Mouse (Mus musculus): ENCODE measurements around the gene Magi1. TPM values are rescaled to one million over a fixed set of nuclear protein-coding genes. Genes with fewer than 3 reads are reported as not detected.

The Magi1 gene
- total RNA-seq, 2 experiments from 2014 or later, result 13.9 to 18.5 TPM

DNA sequence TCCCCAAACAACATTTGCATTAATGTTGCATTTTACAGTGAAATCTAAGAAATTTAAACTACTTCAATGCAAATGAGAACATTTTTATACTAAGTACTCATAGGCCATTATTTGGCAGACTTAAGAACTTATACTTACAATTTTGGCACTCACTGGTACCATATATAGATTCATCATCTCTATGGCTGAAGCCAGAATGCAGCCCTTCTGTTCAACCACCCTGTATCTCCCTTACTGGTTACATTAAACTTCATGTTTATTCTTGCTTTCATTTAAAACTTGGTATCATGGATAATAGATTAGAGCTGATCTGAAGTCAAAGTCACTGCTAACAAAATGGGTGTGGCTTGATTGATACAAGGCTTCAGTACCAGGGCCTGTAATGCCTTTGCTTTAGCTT, 171.9 kb downstream of the Magi1 start:
- no peak for DNase-seq

DNA sequence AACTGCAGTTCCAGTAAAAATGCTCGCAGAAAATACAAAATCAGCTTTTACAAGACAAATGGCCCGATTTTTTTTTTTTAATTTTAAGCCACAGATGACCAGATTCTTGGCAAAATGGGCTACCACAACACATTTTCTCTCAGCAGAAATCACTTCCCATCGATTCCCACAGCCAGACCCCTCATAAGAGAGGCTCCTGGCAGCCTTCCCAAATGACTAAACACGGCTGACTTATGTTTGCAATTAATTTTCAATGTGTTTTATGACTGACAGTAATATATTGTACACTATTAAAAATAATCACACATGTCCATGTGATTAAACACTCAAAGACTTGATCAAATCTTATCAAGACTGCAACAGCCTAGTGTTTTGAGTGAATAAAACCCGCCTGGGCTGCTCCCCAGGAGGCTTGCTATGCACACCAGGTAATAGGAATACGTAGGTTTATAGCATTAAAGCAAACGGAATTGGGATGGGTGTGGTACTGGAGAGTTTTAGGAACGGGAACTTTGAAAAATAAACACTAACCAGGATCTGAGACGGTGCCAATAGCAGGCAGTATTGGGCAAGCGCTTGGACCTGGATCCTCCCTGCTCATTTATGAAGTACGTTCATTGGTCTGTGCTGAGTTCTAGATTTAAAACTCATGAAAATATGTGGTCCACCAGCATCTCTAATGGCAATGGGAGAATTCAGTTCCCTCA, 176.2 kb downstream of the Magi1 start:
- peak in 1 of 2 experiments; percentile 22 for DNase-seq

DNA sequence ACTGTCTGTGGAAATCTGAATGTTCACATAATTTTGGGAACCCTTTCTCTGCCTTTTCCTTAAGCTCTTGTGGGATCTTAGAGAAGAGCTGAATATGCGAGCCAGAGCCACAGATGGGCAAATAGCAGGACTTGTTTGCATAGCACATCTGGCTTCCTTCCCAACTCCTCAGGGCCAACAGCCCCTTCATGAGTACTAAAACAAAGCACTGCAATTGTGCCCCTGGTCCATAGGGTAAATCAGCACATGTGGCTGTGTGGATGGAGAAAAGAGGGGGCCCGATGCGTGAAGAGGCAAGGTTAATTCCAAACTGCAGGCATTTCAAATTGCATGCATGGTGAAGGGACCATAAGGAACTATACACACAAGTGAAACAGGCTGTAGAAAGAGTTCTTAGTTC, 180.1 kb downstream of the Magi1 start:
- DNase-seq, result no peak

DNA sequence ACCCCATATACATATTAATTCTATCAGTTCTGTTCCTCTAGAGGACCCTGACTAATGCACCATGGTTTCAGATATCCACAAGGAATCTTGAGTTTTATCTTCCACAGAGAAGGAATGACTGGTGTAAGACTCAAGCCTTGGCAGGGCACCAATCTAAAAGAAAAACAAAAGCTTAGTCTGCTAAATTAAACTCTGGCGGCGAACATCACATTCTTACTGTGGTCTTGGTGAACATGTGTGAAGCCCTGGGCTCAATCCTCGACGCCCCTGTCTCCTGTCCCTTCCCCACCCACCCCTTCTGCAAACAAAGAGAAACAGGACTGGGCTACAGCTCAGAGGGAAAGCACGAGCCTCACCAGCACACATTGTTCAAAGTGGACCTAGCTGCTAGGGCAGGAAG, 182.5 kb downstream of the Magi1 start:
- DNase-seq, result no peak

DNA sequence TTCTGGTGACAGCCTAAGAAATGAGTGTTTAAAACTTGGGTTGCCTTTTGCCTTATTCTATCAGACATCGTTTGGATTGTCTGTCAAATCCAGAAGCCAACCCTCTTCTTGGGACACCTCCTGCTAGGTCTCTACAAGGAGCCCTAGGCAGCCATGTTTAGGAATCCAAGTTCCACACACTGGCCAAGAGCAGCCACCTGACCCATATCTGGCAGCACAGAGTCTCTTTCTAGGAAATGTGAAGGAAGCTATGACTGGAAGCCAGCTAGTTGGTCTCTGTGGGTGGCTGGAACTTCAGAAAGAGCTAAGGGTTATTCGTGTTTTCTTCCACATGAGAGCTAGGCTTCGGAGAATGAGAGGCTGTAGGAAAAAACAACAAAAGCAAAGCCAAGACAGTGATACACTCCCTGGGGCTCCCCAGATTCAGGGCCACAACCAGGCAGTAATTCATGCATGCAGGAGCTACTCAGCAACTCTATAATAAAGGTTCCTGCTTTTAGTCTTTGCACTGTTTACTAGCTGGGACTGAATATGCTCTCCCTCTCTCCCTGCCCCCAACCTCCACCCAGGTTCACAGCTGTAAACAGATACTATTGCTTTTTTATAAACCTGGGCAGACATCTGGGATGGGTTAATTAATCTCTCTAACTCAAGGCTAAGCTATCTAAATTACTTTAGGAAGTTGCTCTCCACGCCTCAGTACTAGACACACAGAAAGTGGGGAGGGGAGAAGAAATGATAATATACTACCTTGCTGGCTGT, 188.6 kb downstream of the Magi1 start:
- DNase-seq, result no peak

DNA sequence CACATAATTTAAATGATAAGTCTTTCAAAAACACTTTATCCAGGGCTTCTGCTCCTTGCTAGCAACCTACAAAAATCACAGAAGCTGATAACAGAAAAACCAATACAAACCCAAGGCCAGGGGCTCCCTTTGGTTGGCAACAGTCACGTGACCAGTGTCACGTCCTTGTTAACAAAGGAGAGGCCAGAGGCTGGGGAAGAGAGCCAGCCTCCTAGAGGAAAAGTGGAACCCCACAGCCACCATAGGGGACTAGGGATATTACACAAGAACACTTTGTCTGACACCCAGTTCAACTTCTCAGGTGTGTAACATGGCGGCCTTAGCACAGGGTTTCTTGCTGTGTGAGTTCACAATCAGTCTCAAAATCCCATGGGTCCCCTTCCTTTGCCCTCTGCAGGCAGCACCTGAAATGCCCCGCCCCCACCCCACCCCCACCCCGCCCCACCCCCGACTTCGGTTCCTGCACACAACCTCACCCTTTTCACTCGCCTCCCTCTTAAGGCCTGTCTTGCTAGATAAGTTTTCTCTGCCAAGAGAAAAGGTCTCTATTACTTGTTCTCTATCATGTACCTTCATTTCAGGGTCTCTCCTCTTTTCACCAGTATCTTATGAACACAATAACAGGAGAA, 190.6 kb downstream of the Magi1 start:
- DNase-seq, result no peak

DNA sequence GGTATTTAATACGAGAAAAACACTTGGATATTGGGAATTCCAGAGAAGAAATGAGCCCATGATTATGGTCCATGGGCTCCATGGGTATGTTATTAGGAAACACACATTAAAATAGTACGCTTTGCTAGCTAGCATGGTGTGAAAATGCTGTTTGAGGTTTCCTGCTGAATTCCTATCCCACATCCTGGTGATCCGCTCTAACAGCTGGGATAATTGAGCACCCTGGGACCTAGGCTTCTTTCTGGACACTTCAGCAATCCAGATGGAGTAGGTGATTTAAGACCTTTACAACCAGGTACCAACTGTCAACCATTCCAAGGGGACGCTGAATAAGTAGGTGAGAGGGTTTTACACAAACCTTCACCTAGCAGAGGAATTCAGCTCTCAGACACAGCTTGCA, 191.2 kb downstream of the Magi1 start:
- no peak for DNase-seq

DNA sequence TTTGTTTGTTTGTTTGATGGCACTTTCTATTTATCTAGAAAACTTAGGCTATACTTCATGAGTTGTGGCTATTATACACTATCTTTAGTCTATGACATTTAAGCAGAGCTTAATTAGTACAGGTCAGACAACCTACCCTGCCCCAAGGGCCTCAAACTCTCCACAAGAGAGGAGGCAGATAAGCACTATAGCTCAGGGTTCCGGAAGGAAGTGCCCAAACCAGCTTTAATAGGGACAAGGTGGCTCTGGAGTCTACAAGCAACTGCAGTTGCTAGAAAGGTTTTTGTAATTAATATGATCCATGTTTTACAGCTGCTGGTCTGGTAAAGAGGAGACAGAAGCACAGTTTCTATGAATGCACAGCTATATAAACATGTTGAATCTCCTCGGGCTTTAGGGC, 196.9 kb downstream of the Magi1 start:
- DNase-seq, result no peak

DNA sequence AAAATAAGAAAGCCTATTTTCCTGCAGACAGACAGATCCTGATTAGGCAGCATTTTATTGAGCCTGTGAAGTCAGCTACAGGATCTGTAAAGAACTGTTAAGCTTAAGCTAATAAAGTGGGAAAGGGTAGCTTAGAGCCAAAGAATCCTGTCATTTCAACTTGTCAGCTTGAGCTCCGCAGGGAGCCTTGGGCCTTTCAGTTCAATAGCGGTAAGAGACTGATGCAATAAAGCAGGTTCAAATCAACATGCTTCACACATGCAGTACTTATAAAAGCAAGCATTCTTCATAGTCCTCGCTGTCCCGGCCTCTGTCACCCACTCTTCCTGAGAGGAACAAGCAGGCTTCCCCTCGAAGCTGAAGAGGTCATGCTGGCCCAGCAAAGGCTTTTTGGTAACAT, 199.0 kb downstream of the Magi1 start:
- no peak for DNase-seq

DNA sequence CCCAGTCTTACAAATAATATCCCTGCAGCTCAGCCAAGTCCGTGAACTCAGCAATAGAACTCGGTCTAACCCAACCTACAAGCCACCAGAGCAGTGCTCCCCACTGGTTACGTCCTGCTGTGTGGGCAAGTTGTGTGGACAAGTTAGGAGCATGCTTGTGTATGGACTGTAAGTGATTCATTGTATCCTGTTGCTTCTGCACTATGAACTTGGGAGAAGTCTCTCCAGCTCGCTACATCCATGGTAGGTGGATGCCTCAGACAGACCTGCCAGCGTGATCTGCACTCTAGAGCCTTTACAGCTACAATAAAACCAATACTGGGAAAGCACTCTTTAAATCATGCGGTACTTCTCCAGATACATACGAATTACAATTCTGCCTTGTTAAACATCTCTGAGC, 200.3 kb downstream of the Magi1 start:
- no peak for DNase-seq

DNA sequence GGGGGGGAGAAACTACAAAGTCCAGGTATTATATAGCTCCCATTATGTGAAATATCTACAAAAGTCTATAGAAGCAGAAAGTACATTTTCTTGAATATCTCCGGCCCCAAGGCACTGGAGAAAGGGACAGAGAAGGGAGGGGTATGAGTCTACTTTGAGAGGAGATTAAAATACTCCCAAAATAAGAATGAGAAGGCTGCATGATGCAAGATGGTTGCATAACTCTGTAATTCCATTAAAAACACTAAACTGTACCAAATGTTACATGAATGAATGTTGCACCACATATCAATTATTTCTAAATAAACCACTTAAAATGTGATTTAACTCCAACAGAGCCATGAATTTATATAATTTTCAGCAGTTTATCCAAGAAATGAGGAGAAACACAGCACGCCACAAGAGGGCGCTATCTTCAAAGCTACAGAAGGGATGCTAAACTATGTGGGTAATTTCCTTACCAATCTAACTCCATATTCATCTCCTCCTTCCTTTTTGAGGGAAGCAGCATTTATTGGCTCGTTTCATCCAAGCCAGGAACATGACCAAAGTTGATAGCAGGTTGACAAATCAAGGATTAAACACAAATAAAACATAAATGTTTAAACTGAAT, 202.7 kb downstream of the Magi1 start:
- peak; percentile 61 to 83 for DNase-seq

DNA sequence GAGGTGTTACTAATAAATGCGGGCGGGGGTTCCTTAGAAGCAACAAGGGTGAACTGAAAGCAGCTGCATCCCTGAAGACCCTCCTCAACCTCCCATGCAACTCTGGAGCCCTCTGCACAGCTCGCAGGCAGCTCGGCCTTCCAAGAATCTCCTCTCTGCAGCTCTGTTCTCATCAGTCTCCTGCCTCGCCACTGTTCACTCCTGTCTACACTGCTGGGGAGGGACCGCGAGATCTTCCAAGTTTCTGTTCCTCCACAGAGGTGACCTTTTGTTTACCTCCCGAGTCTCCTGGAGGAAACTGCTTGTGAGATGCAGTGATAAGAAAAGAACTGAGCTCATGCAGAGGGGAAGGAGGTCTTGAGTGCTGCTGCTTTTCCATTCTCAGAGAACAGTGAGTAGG, 204.8 kb downstream of the Magi1 start:
- no peak for DNase-seq

DNA sequence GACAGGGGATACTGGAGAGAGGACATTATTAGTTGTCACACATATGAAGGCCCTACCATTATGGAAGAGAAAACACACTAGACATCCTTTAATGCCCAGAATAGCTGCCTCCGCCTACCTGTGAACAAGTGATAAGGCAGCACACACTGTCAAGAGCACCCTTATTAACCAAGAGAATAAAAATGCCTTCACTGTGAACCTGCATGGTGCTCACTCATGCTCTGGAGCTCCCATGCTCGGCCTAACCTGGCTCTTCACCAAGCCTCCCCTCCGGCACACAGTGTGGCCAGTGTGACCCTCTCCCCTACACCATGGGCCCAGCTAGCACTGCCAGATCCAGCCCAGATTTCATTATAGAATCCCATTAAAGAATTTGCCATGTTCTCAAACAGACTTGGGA, 206.7 kb downstream of the Magi1 start:
- DNase-seq, result no peak

DNA sequence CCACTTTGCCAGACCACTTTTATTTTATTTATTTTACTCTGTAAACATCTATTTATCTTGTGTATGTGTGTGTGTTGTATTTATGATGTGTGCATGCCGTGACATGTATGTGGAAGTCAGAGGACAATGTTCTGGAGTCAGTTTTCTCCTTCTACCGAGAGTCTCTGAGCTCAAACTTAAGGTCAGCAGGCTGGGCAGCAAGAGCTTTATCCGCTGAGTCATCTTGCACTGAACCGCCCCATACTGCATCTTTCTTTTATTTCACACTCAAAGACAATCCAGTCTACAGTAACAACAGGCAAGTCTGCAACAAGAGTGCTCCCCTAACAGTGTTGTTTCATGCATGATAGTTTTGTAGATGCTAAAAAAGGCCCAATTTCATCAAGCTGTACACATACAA, 207.7 kb downstream of the Magi1 start:
- DNase-seq, result no peak

DNA sequence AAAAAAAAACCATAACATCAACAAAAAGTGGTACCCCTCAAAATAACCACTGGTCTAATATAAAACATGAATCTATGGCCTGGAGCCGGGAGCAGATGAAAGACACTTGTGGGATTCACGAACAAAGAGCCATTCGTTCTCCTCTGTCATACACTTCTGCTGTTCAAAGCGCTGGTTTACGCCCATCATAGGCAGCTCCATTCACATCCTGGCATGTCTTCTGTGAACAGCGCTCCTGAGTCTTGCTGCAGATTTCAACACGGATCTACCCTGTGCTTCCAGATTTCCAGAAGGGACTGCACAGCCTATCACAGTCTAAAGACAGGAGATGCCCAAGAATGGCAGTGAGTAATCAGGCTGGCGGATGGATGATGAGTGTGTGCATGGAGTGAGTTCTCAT, 208.5 kb downstream of the Magi1 start:
- DNase-seq, result no peak

DNA sequence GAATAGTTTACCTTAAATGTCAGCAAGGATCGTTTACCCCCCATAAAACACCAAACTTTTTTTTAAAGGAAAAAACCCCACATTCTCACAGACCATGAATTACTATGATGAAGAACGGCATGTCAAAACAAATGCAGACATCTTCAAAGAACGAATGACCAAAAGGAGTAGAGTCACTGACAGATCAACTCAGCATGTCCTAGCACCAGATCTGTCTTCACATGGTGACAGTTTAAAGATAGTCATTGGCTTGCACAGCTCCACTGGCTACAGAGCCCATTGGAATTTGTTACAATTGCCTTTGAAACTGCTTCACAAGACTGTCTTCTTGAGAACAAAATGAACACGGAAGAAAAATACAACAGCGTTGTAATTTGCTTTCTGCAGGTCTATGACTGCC, 212.0 kb downstream of the Magi1 start:
- DNase-seq, result no peak

DNA sequence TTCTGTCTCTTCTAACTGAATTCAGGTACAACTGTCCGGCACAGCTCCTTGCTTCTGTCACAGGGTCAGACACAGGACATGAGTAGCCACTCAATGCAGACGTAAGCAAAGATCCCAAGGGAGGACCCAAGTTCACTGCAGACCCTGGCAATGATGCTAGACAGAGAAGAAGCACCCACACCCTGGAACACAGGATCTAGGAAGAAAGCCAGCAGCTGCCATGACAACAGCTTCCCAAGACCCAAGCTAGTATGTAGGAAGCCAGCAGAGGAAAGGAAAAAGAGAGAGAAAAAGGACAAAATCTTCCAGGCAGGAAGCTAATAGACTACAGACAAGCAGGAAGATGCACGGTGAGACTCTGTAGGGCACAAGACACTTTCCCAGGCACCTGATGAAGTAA, 213.0 kb downstream of the Magi1 start:
- DNase-seq, result no peak

DNA sequence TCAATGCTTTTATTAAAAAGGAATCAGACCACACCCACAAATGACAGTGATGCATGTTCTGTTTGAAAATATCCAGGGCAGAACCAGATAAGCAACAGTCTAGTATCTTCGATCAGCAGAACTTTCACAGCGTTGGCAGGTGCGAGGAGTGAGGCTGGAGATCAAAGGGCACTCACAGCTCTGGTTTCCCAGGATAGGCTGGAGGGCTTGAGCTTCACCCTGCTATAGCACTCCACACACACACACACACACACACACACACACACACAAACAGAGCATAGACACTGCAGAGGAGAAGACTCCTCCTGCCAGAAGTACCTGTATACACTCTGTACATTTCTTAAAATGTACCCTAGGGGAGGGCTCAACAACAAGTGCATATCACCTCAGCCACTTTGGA, 214.3 kb downstream of the Magi1 start:
- DNase-seq, result no peak

DNA sequence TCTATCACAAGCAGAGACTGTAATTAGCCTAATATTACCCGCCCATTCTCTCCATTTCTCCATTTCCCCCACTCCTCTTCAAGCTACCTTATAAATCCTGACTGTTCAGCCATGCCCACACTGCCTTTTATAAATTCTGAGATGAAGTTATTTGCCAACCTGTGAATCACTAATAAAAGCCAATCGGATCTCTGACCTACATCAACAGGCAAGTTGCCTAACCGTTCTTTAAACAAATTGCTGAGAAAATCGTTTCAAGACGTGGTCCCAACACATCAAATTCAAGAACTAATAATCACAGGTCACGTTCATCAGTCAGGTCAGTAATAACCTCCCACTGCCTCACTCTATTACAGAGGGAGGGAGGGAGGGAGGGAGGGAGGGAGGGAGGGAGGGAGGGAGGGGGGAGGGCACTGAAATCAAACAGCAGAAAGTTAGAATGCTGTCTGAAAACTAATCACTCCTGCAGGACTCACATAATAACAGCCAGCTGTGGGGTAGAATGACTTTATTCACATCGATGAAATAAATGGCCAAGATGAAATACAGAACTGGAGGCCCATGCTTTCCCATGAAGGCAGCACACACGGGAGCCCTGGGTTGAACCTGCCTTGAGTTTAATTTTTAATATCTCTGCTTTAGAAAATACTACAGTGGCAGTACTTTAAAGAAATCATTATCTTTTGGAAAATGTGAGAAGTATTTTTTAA, 215.8 kb downstream of the Magi1 start:
- no peak for DNase-seq

DNA sequence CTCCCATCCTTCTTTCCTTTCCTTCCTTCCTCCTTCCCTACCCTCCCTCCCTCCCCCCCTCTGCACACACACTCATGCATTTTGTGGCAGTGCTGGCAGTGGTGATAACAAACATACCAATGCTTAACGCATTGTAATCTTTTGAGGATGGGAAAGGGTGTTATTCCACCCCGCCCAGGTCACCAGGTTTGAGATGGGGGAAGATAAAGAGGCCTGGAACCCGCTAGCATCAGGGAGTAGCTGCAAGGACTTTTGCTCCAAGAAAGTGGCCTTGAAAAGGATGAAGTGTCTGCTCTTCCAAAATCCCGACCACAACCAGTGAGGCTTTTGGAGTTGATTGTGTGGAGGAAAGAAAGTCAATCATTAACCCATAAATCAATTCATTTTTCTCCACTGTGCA, 218.9 kb downstream of the Magi1 start:
- no peak for DNase-seq

DNA sequence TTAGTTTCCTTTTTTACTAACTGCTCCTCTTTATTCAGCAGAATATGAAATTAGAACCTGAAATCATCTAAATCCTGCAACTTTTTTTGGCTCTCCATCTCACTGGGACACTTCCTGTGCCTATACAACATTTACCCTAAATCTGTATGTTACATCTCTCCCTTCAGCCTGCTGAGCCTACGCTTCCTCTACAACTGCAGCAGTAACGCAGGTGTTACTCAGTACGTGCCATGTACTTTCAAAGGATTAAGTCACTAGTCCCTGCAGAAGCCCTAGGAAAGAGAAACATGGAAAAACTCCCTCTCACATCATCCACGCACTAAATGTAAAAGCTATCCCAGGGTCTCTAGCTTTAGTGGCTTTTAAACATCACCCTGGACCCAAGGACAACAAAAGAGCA, 220.2 kb downstream of the Magi1 start:
- DNase-seq, result no peak

DNA sequence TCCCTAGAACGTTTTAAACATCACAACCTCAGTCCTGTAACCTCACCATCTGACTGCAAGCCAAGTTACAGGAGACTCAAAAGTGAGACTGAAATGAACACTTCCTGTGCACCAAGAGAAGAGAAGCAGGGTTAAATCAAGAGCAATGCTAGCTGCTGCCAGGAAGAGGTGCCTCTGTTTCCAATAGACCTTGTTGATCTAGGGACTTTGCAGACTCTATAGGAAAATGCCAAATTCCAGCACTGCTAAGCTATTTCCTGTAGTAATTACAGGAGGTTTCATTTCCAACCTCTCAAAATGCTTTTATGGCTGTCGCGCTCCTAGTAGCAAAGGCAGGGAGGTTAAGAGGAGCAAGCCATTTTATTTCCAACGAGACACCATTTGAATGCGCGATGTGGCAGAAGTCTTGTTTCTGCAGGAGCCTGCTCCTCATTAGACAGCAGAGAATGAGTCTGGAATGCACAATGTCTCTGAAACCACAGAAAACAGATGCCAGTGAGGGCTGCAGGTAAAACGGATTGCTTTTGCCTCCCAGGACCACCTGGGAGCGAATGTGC, 222.2 kb downstream of the Magi1 start:
- DNase-seq, result no peak
